Mouse (Mus musculus) macrophage (primary cell): ENCODE measurements at regions not wholly inside any gene's neighbourhood (a gene's known extent, or its start where the extent isn't known, plus 50 kb on each side); places are given as distances from the start of the nearest gene placed in this dataset.

Experiments
- H3K27ac ChIP-seq: fragments of 350-480 bp; formaldehyde crosslinking; 2 replicates; pipeline ENCODE4 v1.9.0; 2021
- H3K36me3 ChIP-seq: fragments of 350-480 bp; formaldehyde crosslinking; 2 replicates; pipeline ENCODE4 v1.9.0; 2021; ENCODE audit errors: inconsistent target
- H3K4me3 ChIP-seq: fragments of 350-480 bp; formaldehyde crosslinking; 2 replicates; pipeline ENCODE4 v1.9.0; 2021; ENCODE audit errors: inconsistent target
- H3K79me2 ChIP-seq: fragments of 350-480 bp; formaldehyde crosslinking; 2 replicates; pipeline ENCODE4 v1.9.0; 2021; ENCODE audit errors: inconsistent target
- WGBS: methylation state at CpG from one replicate; pipeline ENCODE4 v1.1.7; 2026; ENCODE audit warnings: inconsistent platforms; ENCODE audit not compliant: missing documents; 5-methylcytosine and 5-hydroxymethylcytosine counted together

- no peaks in the 10 kb centered on the region for H3K36me3 ChIP-seq
- WGBS = 70% methylated on average over 11 of the region's 11 CpGs
- no peak overlapping the region for H3K27ac ChIP-seq
- no peak overlapping the region for H3K4me3 ChIP-seq
- H3K79me2 ChIP-seq = no peaks in the 10 kb centered on the region
Observed at GRCm38 (mm10) chr8:26594369-26594920, 382.7 kb upstream of the Zfp703 start.

GRCm38 (mm10) chr8:26595431-26596018 lies 381.6 kb upstream of the Zfp703 start:
- Histone ChIP-seq H3K4me3 (no peak overlapping the region), H3K36me3 (no peaks in the 10 kb centered on the region), H3K79me2 (no peaks in the 10 kb centered on the region), H3K27ac (no peak overlapping the region)
- 88% methylated on average over 13 of the region's 13 CpGs for WGBS

GRCm38 (mm10) chr8:26596665-26597362 lies 380.3 kb upstream of the Zfp703 start:
- no peaks in the 10 kb centered on the region for H3K36me3 ChIP-seq
- 63% methylated on average over 7 of the region's 7 CpGs for WGBS
- no peaks in the 10 kb centered on the region for H3K79me2 ChIP-seq
- no peak overlapping the region for H3K27ac ChIP-seq
- no peak overlapping the region for H3K4me3 ChIP-seq

GRCm38 (mm10) chr8:26598520-26598919 lies 378.6 kb upstream of the Zfp703 start:
- H3K36me3 ChIP-seq = no peaks in the 10 kb centered on the region
- WGBS = 91% methylated on average over 8 of the region's 8 CpGs
- no peak overlapping the region for H3K27ac ChIP-seq
- no peaks in the 10 kb centered on the region for H3K79me2 ChIP-seq
- no peak overlapping the region for H3K4me3 ChIP-seq

GRCm38 (mm10) chr8:26600127-26600526 lies 377.0 kb upstream of the Zfp703 start:
- Histone ChIP-seq H3K79me2 (no peaks in the 10 kb centered on the region), H3K36me3 (no peaks in the 10 kb centered on the region), H3K27ac (no peak overlapping the region), H3K4me3 (no peak overlapping the region)
- WGBS = 97% methylated on average over 8 of the region's 9 CpGs

- H3K79me2 ChIP-seq = no peaks in the 10 kb centered on the region
- no peak overlapping the region for H3K27ac ChIP-seq
- no peak overlapping the region for H3K4me3 ChIP-seq
- H3K36me3 ChIP-seq = no peaks in the 10 kb centered on the region
- 63% methylated on average over 1 of the region's 1 CpGs for whole genome bisulfite sequencing
Observed at GRCm38 (mm10) chr8:26608001-26608400, 369.1 kb upstream of the Zfp703 start.

GRCm38 (mm10) chr8:26608588-26608987 lies 368.5 kb upstream of the Zfp703 start:
- Histone ChIP-seq H3K36me3 (no peaks in the 10 kb centered on the region), H3K27ac (no peak overlapping the region), H3K79me2 (no peaks in the 10 kb centered on the region), H3K4me3 (no peak overlapping the region)
- WGBS = 55% methylated on average over 3 of the region's 3 CpGs

GRCm38 (mm10) chr8:26612153-26612552 lies 365.0 kb upstream of the Zfp703 start:
- Histone ChIP-seq H3K4me3 (no peak overlapping the region), H3K36me3 (no peaks in the 10 kb centered on the region), H3K27ac (no peak overlapping the region), H3K79me2 (no peaks in the 10 kb centered on the region)

GRCm38 (mm10) chr8:26622311-26623052 lies 354.6 kb upstream of the Zfp703 start:
- Histone ChIP-seq H3K4me3 (no peak overlapping the region), H3K79me2 (no peaks in the 10 kb centered on the region), H3K36me3 (no peaks in the 10 kb centered on the region), H3K27ac (no peak overlapping the region)
- 28% methylated on average over 12 of the region's 12 CpGs for WGBS

GRCm38 (mm10) chr8:26626186-26626585 lies 350.9 kb upstream of the Zfp703 start:
- Histone ChIP-seq H3K36me3 (no peaks in the 10 kb centered on the region), H3K79me2 (no peaks in the 10 kb centered on the region), H3K4me3 (no peak overlapping the region), H3K27ac (no peak overlapping the region)
- WGBS = 61% methylated on average over 14 of the region's 14 CpGs

- H3K79me2 ChIP-seq = no peaks in the 10 kb centered on the region
- WGBS = 78% methylated on average over 17 of the region's 17 CpGs
Observed at GRCm38 (mm10) chr8:26626651-26627077, 350.5 kb upstream of the Zfp703 start.

GRCm38 (mm10) chr8:26627191-26627891 lies 349.8 kb upstream of the Zfp703 start:
- no peaks in the 10 kb centered on the region for H3K79me2 ChIP-seq
- H3K36me3 ChIP-seq = no peaks in the 10 kb centered on the region
- no peak overlapping the region for H3K27ac ChIP-seq
- 80% methylated on average over 14 of the region's 18 CpGs for WGBS
- H3K4me3 ChIP-seq = no peak overlapping the region

More at GRCm38 (mm10) chr8:26626651-26627077, 350.5 kb upstream of the Zfp703 start:
- H3K4me3 ChIP-seq = no peak overlapping the region
- no peak overlapping the region for H3K27ac ChIP-seq
- no peaks in the 10 kb centered on the region for H3K36me3 ChIP-seq

GRCm38 (mm10) chr8:26630544-26630943 lies 346.6 kb upstream of the Zfp703 start:
- no peak overlapping the region for H3K27ac ChIP-seq
- 80% methylated on average over 2 of the region's 2 CpGs for WGBS
- H3K4me3 ChIP-seq = no peak overlapping the region
- no peaks in the 10 kb centered on the region for H3K79me2 ChIP-seq
- H3K36me3 ChIP-seq = no peaks in the 10 kb centered on the region

- Histone ChIP-seq H3K79me2 (no peaks in the 10 kb centered on the region), H3K4me3 (no peak overlapping the region)
- WGBS = 60% methylated on average over 1 of the region's 1 CpGs
Observed at GRCm38 (mm10) chr8:26635701-26636100, 341.4 kb upstream of the Zfp703 start.

More at GRCm38 (mm10) chr8:26635701-26636100, 341.4 kb upstream of the Zfp703 start:
- Histone ChIP-seq H3K27ac (no peak overlapping the region), H3K36me3 (no peaks in the 10 kb centered on the region)
